In genomic region chr5:101297511-101298102, GRCm38 (mm10) we compare ENCODE assay signal across 18 mouse cellular contexts.
"Had no signal": no experiment of that assay in that cellular context is flagged by ENCODE, and none has a peak within 500 bp of the region (broad histone marks: within the 10 kb centered on the region; RNA-seq: fewer than 3 reads in every experiment).

No protein-coding gene starts in this region.

- H3K9me3 ChIP-seq: limb, embryonic 10.5 days; midbrain, embryonic 12.5 days had no signal

- DNase-seq: kidney, postnatal 10 days; kidney, postnatal 4 days; lung, embryonic 14.5 days; lung, postnatal 10 days; lung, postnatal 4 days; retina, postnatal 1 day; right cerebral cortex, postnatal 4 days; spleen, adult 18-20 months; thymus, adult 18-20 months; thymus, postnatal 14 days had no signal

- H3K4me3 ChIP-seq: layer of hippocampus, adult 2 months; left cerebral cortex, adult 2 months; limb, embryonic 10.5 days; liver, embryonic 15.5 days; megakaryocyte, embryonic 14.5 days; midbrain, embryonic 12.5 days had no signal

- H3K36me3 ChIP-seq: limb, embryonic 10.5 days; liver, embryonic 15.5 days; midbrain, embryonic 12.5 days had no signal

- H3K9ac ChIP-seq: liver, embryonic 15.5 days; lung, embryonic 14.5 days; midbrain, embryonic 12.5 days had no signal

- H3K27me3 ChIP-seq: liver, embryonic 15.5 days; megakaryocyte, embryonic 14.5 days had no signal

- H3K27ac ChIP-seq: layer of hippocampus, adult 2 months; left cerebral cortex, adult 2 months; limb, embryonic 10.5 days; liver, embryonic 15.5 days; midbrain, embryonic 12.5 days had no signal

- H3K4me1 ChIP-seq: liver, embryonic 15.5 days; megakaryocyte, embryonic 14.5 days; midbrain, embryonic 12.5 days had no signal

- ATAC-seq: midbrain, embryonic 16.5 days had no signal

- H3K4me2 ChIP-seq: liver, embryonic 11.5 days; liver, embryonic 15.5 days; lung, embryonic 14.5 days; midbrain, embryonic 12.5 days had no signal
